Mouse (Mus musculus) embryonic fibroblast, embryonic 13.5 days (primary cell): ENCODE measurements around the gene 4931409K22Rik. TPM values are rescaled to one million over a fixed set of nuclear protein-coding genes. Genes with fewer than 3 reads are reported as not detected.

Experiments
- H3K27ac ChIP-seq: 2 replicates; pipeline ENCODE4 v1.5.1; 2012; ENCODE audit warnings: low read length, control low read depth, inconsistent platforms; ENCODE audit not compliant: insufficient read depth
- H3K4me1 ChIP-seq: 2 replicates; pipeline ENCODE4 v1.6.1; 2011; ENCODE audit warnings: low read length; ENCODE audit not compliant: control insufficient read depth, insufficient read depth
- H3K4me3 ChIP-seq: 2 replicates; pipeline ENCODE4 v1.5.1; 2011; ENCODE audit warnings: mild to moderate bottlenecking, control low read depth, low read length; ENCODE audit not compliant: insufficient read depth
- CTCF ChIP-seq: IDR thresholded peaks from 2 replicates; pipeline ENCODE4 v1.5.1; 2011; ENCODE audit warnings: mild to moderate bottlenecking, control low read depth, low read length, moderate library complexity, borderline replicate concordance; ENCODE audit not compliant: insufficient read depth
- POLR2A ChIP-seq: IDR thresholded peaks from 2 replicates; pipeline ENCODE4 v1.6.1; 2011; ENCODE audit warnings: low read depth, mild to moderate bottlenecking, control low read depth, low read length, moderate library complexity
- polyA plus RNA-seq: library from polyadenylated mRNA; stranded (reverse); fragments of >200 nt; gene quantifications from 2 replicates; pipeline ENCODE4 v1.2.4, GENCODE M21; 2011; ENCODE audit warnings: low read depth; ENCODE audit not compliant: missing spikeins, insufficient read length

4931409K22Rik gene
- polyA plus RNA-seq, 1 experiment = not detected

DNA sequence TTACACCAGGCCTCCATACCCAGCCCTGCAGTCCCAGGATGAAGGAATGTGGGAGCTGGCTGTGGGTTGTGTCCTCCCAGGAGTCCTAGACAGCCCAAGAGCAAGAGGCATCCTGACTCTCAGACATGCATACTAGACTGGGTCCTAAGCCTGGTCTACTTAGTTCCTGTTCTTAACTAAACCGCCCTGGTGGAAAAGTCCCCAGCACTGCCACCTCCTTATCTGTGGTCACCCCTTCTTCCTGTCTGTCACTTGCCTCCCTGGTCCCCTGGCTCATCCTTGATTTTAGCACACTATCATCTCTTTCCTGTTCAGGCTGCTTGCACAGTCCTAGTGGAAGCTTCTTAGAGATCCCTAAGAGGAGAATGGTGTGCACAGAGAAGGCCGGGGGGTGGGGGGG, 51.1 kb downstream of the 4931409K22Rik start:
- H3K4me3 ChIP-seq = no peak overlapping the region
- TF ChIP-seq POLR2A (no peak), CTCF (no peak)
- H3K4me1 ChIP-seq = no peaks in the 10 kb centered on the region
- no peak overlapping the region for H3K27ac ChIP-seq

DNA sequence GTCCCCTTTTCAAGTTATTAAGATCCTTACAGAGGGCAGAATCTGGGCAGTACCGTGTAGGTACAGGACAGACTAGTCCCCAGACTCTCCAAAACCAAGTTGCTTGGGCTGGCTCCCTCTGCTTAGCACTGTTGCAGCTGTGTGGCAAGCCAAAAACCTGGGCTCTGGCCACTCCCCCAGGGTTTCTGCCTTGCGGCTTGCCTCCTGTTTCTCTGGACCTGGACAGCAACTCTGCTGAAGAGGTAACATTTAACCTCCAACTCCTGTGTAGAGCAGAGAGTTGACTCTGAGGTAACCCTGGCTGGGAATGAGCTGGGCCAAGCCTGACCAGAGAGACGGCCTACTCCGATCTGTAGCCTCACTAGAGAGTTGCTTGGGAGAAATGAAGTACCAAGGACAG, 53.8 kb downstream of the 4931409K22Rik start:
- no peaks in the 10 kb centered on the region for H3K4me1 ChIP-seq
- H3K27ac ChIP-seq = no peak overlapping the region
- TF ChIP-seq CTCF = no peak
- no peak for TF ChIP-seq POLR2A
- H3K4me3 ChIP-seq = no peak overlapping the region

DNA sequence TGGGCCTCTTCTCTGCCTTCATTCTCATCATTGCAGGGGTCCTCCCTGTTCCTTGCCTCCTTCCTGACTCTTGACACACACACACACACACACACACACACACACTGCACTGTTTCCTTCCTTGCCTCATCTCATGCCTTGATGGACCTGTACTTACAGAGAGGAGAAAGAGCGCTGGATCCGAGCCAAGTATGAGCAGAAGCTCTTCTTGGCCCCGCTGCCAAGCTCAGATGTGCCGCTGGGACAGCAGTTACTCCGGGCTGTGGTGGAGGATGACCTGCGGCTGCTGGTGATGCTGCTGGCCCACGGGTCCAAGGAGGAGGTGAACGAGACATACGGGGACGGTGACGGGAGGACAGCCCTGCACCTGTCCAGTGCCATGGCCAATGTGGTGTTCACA, 55.8 kb downstream of the 4931409K22Rik start:
- Histone ChIP-seq H3K4me1 (no peaks in the 10 kb centered on the region), H3K4me3 (no peak overlapping the region), H3K27ac (no peak overlapping the region)
- no peak for TF ChIP-seq CTCF
- TF ChIP-seq POLR2A = no peak

DNA sequence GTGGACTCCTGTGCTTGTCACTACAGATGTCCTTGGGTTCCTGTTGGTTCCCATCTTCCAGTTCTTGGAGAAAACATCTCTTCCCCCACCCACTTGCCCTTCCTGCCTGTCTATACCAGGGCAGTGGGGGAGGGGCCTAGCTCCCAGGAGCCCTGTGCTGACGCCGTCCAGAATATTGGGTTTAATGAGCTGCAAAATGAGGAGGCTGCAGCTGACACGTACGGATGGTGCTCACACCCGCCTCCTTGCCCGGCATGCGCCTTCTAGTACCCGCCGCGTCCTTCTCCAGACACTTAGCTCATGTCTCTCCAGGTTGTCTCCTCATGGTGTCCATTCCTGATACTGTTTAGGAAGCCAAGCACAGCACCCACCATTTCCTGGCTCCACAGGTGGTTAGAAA, 57.5 kb downstream of the 4931409K22Rik start:
- no peak overlapping the region for H3K27ac ChIP-seq
- H3K4me1 ChIP-seq = no peaks in the 10 kb centered on the region
- no peak overlapping the region for H3K4me3 ChIP-seq
- TF ChIP-seq POLR2A = no peak
- TF ChIP-seq CTCF = no peak

- no peak overlapping the region for H3K27ac ChIP-seq
- TF ChIP-seq POLR2A = no peak
- no peak for TF ChIP-seq CTCF
- H3K4me1 ChIP-seq = no peaks in the 10 kb centered on the region
- H3K4me3 ChIP-seq = no peak overlapping the region
Measured at GRCm38 (mm10) chr5:24497526-24497925, 59.1 kb downstream of the 4931409K22Rik start.

DNA sequence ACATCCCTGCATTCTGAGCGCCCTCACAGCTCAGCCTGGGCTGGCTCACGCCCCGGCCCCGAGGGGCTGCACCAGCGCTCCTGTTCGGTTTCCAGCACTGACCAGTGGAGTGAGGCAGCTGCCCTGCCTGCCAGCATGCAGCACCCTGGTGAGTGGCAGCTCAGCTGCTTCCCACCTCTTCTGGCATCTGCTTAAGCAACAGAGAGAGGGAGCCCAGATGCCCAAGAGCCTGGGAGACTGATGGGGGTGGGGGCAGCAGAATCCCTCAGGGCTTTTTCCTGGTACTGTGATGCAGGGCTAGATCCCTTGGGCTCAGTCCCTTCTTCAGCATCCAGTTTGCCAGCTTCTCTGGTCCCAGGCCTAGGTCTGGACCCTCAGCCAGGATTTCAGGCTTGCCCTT, 59.9 kb downstream of the 4931409K22Rik start:
- Histone ChIP-seq H3K4me1 (no peaks in the 10 kb centered on the region), H3K4me3 (no peak overlapping the region), H3K27ac (no peak overlapping the region)
- TF ChIP-seq CTCF (no peak), POLR2A (no peak)

- TF ChIP-seq POLR2A (no peak), CTCF (no peak)
- H3K4me3 ChIP-seq = no peak overlapping the region
- H3K27ac ChIP-seq = no peak overlapping the region
- no peaks in the 10 kb centered on the region for H3K4me1 ChIP-seq
Measured at GRCm38 (mm10) chr5:24495019-24495418, 61.6 kb downstream of the 4931409K22Rik start.

Other genes starting within 250 kb of the 4931409K22Rik start
- gene Kcnh2, start 205.2 kb downstream of the 4931409K22Rik start, polyA plus RNA-seq = 2.2 and 2.9 TPM in 2 replicates
- gene Nos3, start 192.0 kb downstream of the 4931409K22Rik start, polyA plus RNA-seq = 0.12 TPM in 1 of 2 replicates, not detected in the other
- gene Atg9b, start 164.7 kb downstream of the 4931409K22Rik start, polyA plus RNA-seq = 0.39 and 1.0 TPM in 2 replicates
- 10.6 and 11.7 TPM in 2 replicates for gene Abcb8, start 163.1 kb downstream of the 4931409K22Rik start, polyA plus RNA-seq
- gene Asic3, start 143.4 kb downstream of the 4931409K22Rik start, polyA plus RNA-seq = 2.3 and 3.5 TPM in 2 replicates
- gene Cdk5, start 133.3 kb downstream of the 4931409K22Rik start, polyA plus RNA-seq = 70.7 and 76.7 TPM in 2 replicates
- gene Slc4a2, start 133.0 kb downstream of the 4931409K22Rik start, polyA plus RNA-seq = 59.0 and 69.3 TPM in 2 replicates
- gene Fastk, start 111.5 kb downstream of the 4931409K22Rik start, polyA plus RNA-seq = 63.3 and 91.1 TPM in 2 replicates
- gene Tmub1, start 109.0 kb downstream of the 4931409K22Rik start, polyA plus RNA-seq = 5.9 and 9.8 TPM in 2 replicates
- 31.2 and 38.7 TPM in 2 replicates for gene Agap3, start 104.6 kb downstream of the 4931409K22Rik start, polyA plus RNA-seq
- not detected in 2 replicates for gene Gbx1, start 29.6 kb downstream of the 4931409K22Rik start, polyA plus RNA-seq
- not detected in 2 replicates for gene Asb10, start 15.8 kb downstream of the 4931409K22Rik start, polyA plus RNA-seq
- 69.3 and 73.4 TPM in 2 replicates for gene Abcf2, start 20.7 kb upstream of the 4931409K22Rik start, polyA plus RNA-seq
- gene Chpf2, start 29.9 kb upstream of the 4931409K22Rik start, polyA plus RNA-seq = 45.5 and 54.6 TPM in 2 replicates
- gene Smarcd3, start 67.6 kb upstream of the 4931409K22Rik start, polyA plus RNA-seq = 22.9 and 27.8 TPM in 2 replicates
- 42.9 and 49.5 TPM in 2 replicates for gene Nub1, start 128.7 kb upstream of the 4931409K22Rik start, polyA plus RNA-seq
- gene Wdr86, start 173.9 kb upstream of the 4931409K22Rik start, polyA plus RNA-seq = 1.1 TPM in 1 of 2 replicates, not detected in the other
- gene Crygn, start 201.2 kb upstream of the 4931409K22Rik start, polyA plus RNA-seq = not detected in 2 replicates